Mouse (Mus musculus) olfactory bulb, adult 2 months (tissue): Measurements from ENCODE around the gene Nt5m. TPM values are rescaled to one million over a fixed set of nuclear protein-coding genes. Genes with fewer than 3 reads are reported as not detected.

Experiments
- H3K27ac ChIP-seq: fragments of 200-500 bp; 2 replicates; pipeline ENCODE4 v1.5.1; 2012; ENCODE audit warnings: low read depth, low read length; ENCODE audit not compliant: insufficient read depth
- H3K4me1 ChIP-seq: fragments of 200-500 bp; 2 replicates; pipeline ENCODE4 v1.6.1; 2012; ENCODE audit warnings: low read length; ENCODE audit not compliant: control insufficient read depth, insufficient read depth
- H3K4me3 ChIP-seq: fragments of 200-500 bp; 2 replicates; pipeline ENCODE4 v1.5.1; 2012; ENCODE audit warnings: mild to moderate bottlenecking, low read depth, low read length, moderate library complexity; ENCODE audit not compliant: insufficient read depth
- CTCF ChIP-seq: fragments of 200-500 bp; IDR thresholded peaks from 2 replicates; pipeline ENCODE4 v1.5.1; 2012; ENCODE audit warnings: low read depth, mild to moderate bottlenecking, low read length, moderate library complexity; ENCODE audit not compliant: insufficient read depth
- POLR2A ChIP-seq: fragments of 200-500 bp; IDR thresholded peaks from 2 replicates; pipeline ENCODE4 v1.6.1; 2012; ENCODE audit warnings: mild to moderate bottlenecking, low read depth, low read length, moderate library complexity; ENCODE audit not compliant: insufficient read depth
- WGBS: fragments of 180-500 bp; shearing (Covaris S2); methylation state at CpG from one replicate; pipeline ENCODE4 v1.1.7; 2018; 5-methylcytosine and 5-hydroxymethylcytosine counted together
- polyA plus RNA-seq: library from polyadenylated mRNA; stranded (reverse); fragments of >200 nt; gene quantifications from 2 replicates; pipeline ENCODE4 v1.2.4, GENCODE M21; 2012; ENCODE audit warnings: low replicate concordance; ENCODE audit not compliant: missing spikeins, insufficient read depth, insufficient read length

Nt5m gene
- polyA plus RNA-seq, 1 experiment: not detected

GRCm38 (mm10) chr11:59919401-59919800 lies 80.2 kb downstream of the Nt5m start:
- no peak overlapping the region for H3K27ac ChIP-seq
- no peak overlapping the region for H3K4me3 ChIP-seq
- 85% methylated on average over 3 of the region's 3 CpGs for WGBS
- TF ChIP-seq POLR2A: no peak
- no peak for TF ChIP-seq CTCF
- no peaks in the 10 kb centered on the region for H3K4me1 ChIP-seq

- 73% methylated on average over 5 of the region's 5 CpGs for WGBS
- no peak for TF ChIP-seq POLR2A
- TF ChIP-seq CTCF: no peak
Measured at GRCm38 (mm10) chr11:59920331-59920730, 81.1 kb downstream of the Nt5m start.

GRCm38 (mm10) chr11:59921265-59921664 lies 82.0 kb downstream of the Nt5m start:
- WGBS: 32% methylated on average over 7 of the region's 7 CpGs
- Histone ChIP-seq H3K27ac (no peak overlapping the region), H3K4me1 (no peaks in the 10 kb centered on the region), H3K4me3 (no peak overlapping the region)
- TF ChIP-seq CTCF: no peak
- no peak for TF ChIP-seq POLR2A

More at GRCm38 (mm10) chr11:59920331-59920730, 81.1 kb downstream of the Nt5m start:
- no peaks in the 10 kb centered on the region for H3K4me1 ChIP-seq
- no peak overlapping the region for H3K27ac ChIP-seq
- H3K4me3 ChIP-seq: no peak overlapping the region

GRCm38 (mm10) chr11:59930031-59930430 lies 90.8 kb downstream of the Nt5m start:
- H3K27ac ChIP-seq: no peak overlapping the region
- no peak for TF ChIP-seq POLR2A
- no peak for TF ChIP-seq CTCF
- WGBS: 78% methylated on average over 4 of the region's 4 CpGs
- H3K4me1 ChIP-seq: peaks cover 9% of the 10 kb centered on the region
- H3K4me3 ChIP-seq: no peak overlapping the region

Other genes with a start within 250 kb of the Nt5m start
- gene Olfr223, start 246.2 kb upstream of the Nt5m start, polyA plus RNA-seq: not detected in 2 replicates
- gene Mprip, start 178.1 kb upstream of the Nt5m start, polyA plus RNA-seq: 111 TPM in 1 of 2 replicates, not detected in the other
- not detected in 2 replicates for gene Pld6, start 51.8 kb upstream of the Nt5m start, polyA plus RNA-seq
- gene Flcn, start 29.4 kb upstream of the Nt5m start, polyA plus RNA-seq: not detected in 2 replicates
- not detected in 2 replicates for gene Cops3, start 391 bp downstream of the Nt5m start, polyA plus RNA-seq
- gene Med9, start 108.8 kb downstream of the Nt5m start, polyA plus RNA-seq: not detected in 2 replicates
- not detected in 2 replicates for gene Rasd1, start 125.5 kb downstream of the Nt5m start, polyA plus RNA-seq
- gene Pemt, start 207.0 kb downstream of the Nt5m start, polyA plus RNA-seq: not detected in 2 replicates